Mouse (Mus musculus) neural tube, embryonic 14.5 days (tissue): ENCODE data around the gene Acan. TPM values are rescaled to one million over a fixed set of nuclear protein-coding genes. Genes with fewer than 3 reads are reported as not detected.

Source experiments
- ATAC-seq: fragments of 200-750 bp; cut with Nextera tagmentation; 2 replicates; pipeline ENCODE4 v1.8.0; 2017; ENCODE audit warnings: low read depth, mild to moderate bottlenecking, moderate TSS enrichment, moderate library complexity
- H3K27ac ChIP-seq: fragments of 300-500 bp; sonication (generic); 2 replicates; pipeline ENCODE4 v1.5.1; 2014; ENCODE audit warnings: low read depth, mild to moderate bottlenecking, control low read depth, low read length, moderate library complexity, mixed read lengths
- H3K27me3 ChIP-seq: fragments of 300-500 bp; sonication (generic); 2 replicates; pipeline ENCODE4 v1.6.1; 2014; ENCODE audit warnings: low read length; ENCODE audit not compliant: control insufficient read depth, insufficient read depth
- H3K36me3 ChIP-seq: fragments of 300-500 bp; sonication (generic); 2 replicates; pipeline ENCODE4 v1.6.1; 2014; ENCODE audit warnings: low read length, mixed read lengths; ENCODE audit not compliant: control insufficient read depth, insufficient read depth
- H3K4me1 ChIP-seq: fragments of 300-500 bp; sonication (generic); 2 replicates; pipeline ENCODE4 v1.6.1; 2014; ENCODE audit warnings: low read length; ENCODE audit not compliant: control insufficient read depth, insufficient read depth
- H3K4me2 ChIP-seq: fragments of 300-500 bp; sonication (generic); 2 replicates; pipeline ENCODE4 v1.6.1; 2014; ENCODE audit warnings: mild to moderate bottlenecking, low read depth, low read length, control low read depth
- H3K4me3 ChIP-seq: fragments of 300-500 bp; sonication (generic); 2 replicates; pipeline ENCODE4 v1.5.1; 2014; ENCODE audit warnings: low read depth, low read length, control low read depth, mixed read lengths
- H3K9ac ChIP-seq: fragments of 300-500 bp; sonication (generic); replicated peaks from 2 replicates; pipeline ENCODE4 v1.6.1; 2014; ENCODE audit warnings: low read depth, mild to moderate bottlenecking, control low read depth, low read length, mixed read lengths
- H3K9me3 ChIP-seq: fragments of 300-500 bp; sonication (generic); 2 replicates; pipeline ENCODE4 v1.6.1; 2016; ENCODE audit warnings: low read length; ENCODE audit not compliant: control insufficient read depth
- whole genome bisulfite sequencing: fragments of 180-500 bp; shearing (Covaris S2); extraction: QIAGEN DNeasy Blood & Tissue Kit; methylation state at CpG from one replicate; pipeline ENCODE4 v1.1.7; 2014; 5-methylcytosine and 5-hydroxymethylcytosine counted together
- polyA plus RNA-seq: library from polyadenylated mRNA; unstranded; fragments of >200 nt; fragmentation: Nextera tagmentation; extraction: Ambion mirVana; gene quantifications from 2 replicates; pipeline ENCODE4 v1.2.1, GENCODE M21; 2014

Gene Acan
- polyA plus RNA-seq, 1 experiment from 2014 or later = 0.21 TPM

- ATAC-seq = no peak
- H3K27me3 ChIP-seq = no peaks in the 10 kb centered on the region
- H3K4me2 ChIP-seq = no peak overlapping the region
- H3K9me3 ChIP-seq = no peaks in the 10 kb centered on the region
- no peaks in the 10 kb centered on the region for H3K36me3 ChIP-seq
- no peak overlapping the region for H3K9ac ChIP-seq
- WGBS = 65% methylated on average over 7 of the region's 7 CpGs
- H3K4me3 ChIP-seq = no peak overlapping the region
- H3K27ac ChIP-seq = no peak overlapping the region
- H3K4me1 ChIP-seq = no peaks in the 10 kb centered on the region
Observed at GRCm38 (mm10) chr7:79067466-79067865, 14.2 kb downstream of the Acan start.

GRCm38 (mm10) chr7:79068231-79068630, 14.9 kb downstream of the Acan start:
- 59% methylated on average over 4 of the region's 4 CpGs for WGBS
- ATAC-seq = no peak
- Histone ChIP-seq H3K27ac (no peak overlapping the region), H3K4me1 (no peaks in the 10 kb centered on the region), H3K4me2 (no peak overlapping the region), H3K9me3 (no peaks in the 10 kb centered on the region), H3K9ac (no peak overlapping the region), H3K36me3 (no peaks in the 10 kb centered on the region), H3K4me3 (no peak overlapping the region), H3K27me3 (no peaks in the 10 kb centered on the region)

GRCm38 (mm10) chr7:79079212-79079611, 25.9 kb downstream of the Acan start:
- no peak for ATAC-seq
- H3K27ac ChIP-seq = no peak overlapping the region
- H3K4me1 ChIP-seq = no peaks in the 10 kb centered on the region
- H3K4me2 ChIP-seq = no peak overlapping the region
- H3K27me3 ChIP-seq = no peaks in the 10 kb centered on the region
- 75% methylated on average over 3 of the region's 3 CpGs for WGBS
- no peaks in the 10 kb centered on the region for H3K36me3 ChIP-seq
- H3K9me3 ChIP-seq = no peaks in the 10 kb centered on the region
- H3K9ac ChIP-seq = no peak overlapping the region
- no peak overlapping the region for H3K4me3 ChIP-seq

GRCm38 (mm10) chr7:79080572-79081399, 27.5 kb downstream of the Acan start:
- no peaks in the 10 kb centered on the region for H3K4me1 ChIP-seq
- peak; percentile 86 for ATAC-seq
- H3K27ac ChIP-seq = no peak overlapping the region
- no peaks in the 10 kb centered on the region for H3K27me3 ChIP-seq
- no peaks in the 10 kb centered on the region for H3K36me3 ChIP-seq
- no peak overlapping the region for H3K9ac ChIP-seq
- WGBS = 19% methylated on average over 7 of the region's 7 CpGs
- H3K9me3 ChIP-seq = no peaks in the 10 kb centered on the region
- no peak overlapping the region for H3K4me3 ChIP-seq
- no peak overlapping the region for H3K4me2 ChIP-seq

GRCm38 (mm10) chr7:79089111-79089510, 35.8 kb downstream of the Acan start:
- Histone ChIP-seq H3K9me3 (no peaks in the 10 kb centered on the region), H3K4me3 (no peak overlapping the region), H3K36me3 (no peaks in the 10 kb centered on the region), H3K9ac (no peak overlapping the region), H3K4me2 (no peak overlapping the region), H3K27ac (no peak overlapping the region), H3K4me1 (no peaks in the 10 kb centered on the region), H3K27me3 (no peaks in the 10 kb centered on the region)
- WGBS = 90% methylated on average over 4 of the region's 4 CpGs
- no peak for ATAC-seq

- H3K4me2 ChIP-seq = no peak overlapping the region
- no peaks in the 10 kb centered on the region for H3K9me3 ChIP-seq
- WGBS = 74% methylated on average over 5 of the region's 5 CpGs
- H3K36me3 ChIP-seq = no peaks in the 10 kb centered on the region
- no peak for ATAC-seq
- no peak overlapping the region for H3K4me3 ChIP-seq
- no peak overlapping the region for H3K27ac ChIP-seq
- no peak overlapping the region for H3K9ac ChIP-seq
- H3K27me3 ChIP-seq = no peaks in the 10 kb centered on the region
- no peaks in the 10 kb centered on the region for H3K4me1 ChIP-seq
Observed at GRCm38 (mm10) chr7:79096492-79096891, 43.2 kb downstream of the Acan start.

- peak; percentile 44; the same call in 1 of the 2 replicates for ATAC-seq
Observed at GRCm38 (mm10) chr7:79113848-79114247, 60.6 kb downstream of the Acan start.

GRCm38 (mm10) chr7:79123465-79123864, 70.2 kb downstream of the Acan start:
- Histone ChIP-seq H3K9me3 (no peaks in the 10 kb centered on the region), H3K4me3 (no peak overlapping the region), H3K27ac (no peak overlapping the region), H3K27me3 (no peaks in the 10 kb centered on the region), H3K4me1 (no peaks in the 10 kb centered on the region), H3K4me2 (no peak overlapping the region), H3K36me3 (no peaks in the 10 kb centered on the region), H3K9ac (no peak overlapping the region)
- ATAC-seq = no peak
- WGBS = 80% methylated on average over 5 of the region's 5 CpGs

More at GRCm38 (mm10) chr7:79113848-79114247, 60.6 kb downstream of the Acan start:
- H3K9ac ChIP-seq = no peak overlapping the region
- no peaks in the 10 kb centered on the region for H3K36me3 ChIP-seq
- H3K27ac ChIP-seq = no peak overlapping the region
- no peak overlapping the region for H3K4me2 ChIP-seq
- H3K4me3 ChIP-seq = no peak overlapping the region
- H3K4me1 ChIP-seq = no peaks in the 10 kb centered on the region
- no peaks in the 10 kb centered on the region for H3K9me3 ChIP-seq
- no peaks in the 10 kb centered on the region for H3K27me3 ChIP-seq
- 47% methylated on average over 4 of the region's 4 CpGs for WGBS

- 19% methylated on average over 8 of the region's 8 CpGs for WGBS
- H3K36me3 ChIP-seq = no peaks in the 10 kb centered on the region
- no peak for ATAC-seq
- no peaks in the 10 kb centered on the region; the same call in 1 of the 2 replicates for H3K27me3 ChIP-seq
- H3K4me1 ChIP-seq = 0 out of 2 replicates have a peak, but pooled peaks cover 3% of the 10 kb centered on the region
- no peak overlapping the region for H3K9ac ChIP-seq
- H3K4me3 ChIP-seq = no peak overlapping the region
- H3K4me2 ChIP-seq = peak overlapping the region; percentile 44; the same call in 1 of the 2 replicates
- H3K27ac ChIP-seq = no peak overlapping the region
- no peaks in the 10 kb centered on the region for H3K9me3 ChIP-seq
Observed at GRCm38 (mm10) chr7:79129883-79130282, 76.6 kb downstream of the Acan start.
